Mouse (Mus musculus) mature B cell (primary cell): ENCODE results near the gene Klf13.

Source experiments
- in situ Hi-C: fragments of 300-500 bp; cut with MboI; formaldehyde crosslinking; loops from 2 replicates; pipeline ENCODE4 v1.14.3; 2019

The Klf13 gene

DNA sequence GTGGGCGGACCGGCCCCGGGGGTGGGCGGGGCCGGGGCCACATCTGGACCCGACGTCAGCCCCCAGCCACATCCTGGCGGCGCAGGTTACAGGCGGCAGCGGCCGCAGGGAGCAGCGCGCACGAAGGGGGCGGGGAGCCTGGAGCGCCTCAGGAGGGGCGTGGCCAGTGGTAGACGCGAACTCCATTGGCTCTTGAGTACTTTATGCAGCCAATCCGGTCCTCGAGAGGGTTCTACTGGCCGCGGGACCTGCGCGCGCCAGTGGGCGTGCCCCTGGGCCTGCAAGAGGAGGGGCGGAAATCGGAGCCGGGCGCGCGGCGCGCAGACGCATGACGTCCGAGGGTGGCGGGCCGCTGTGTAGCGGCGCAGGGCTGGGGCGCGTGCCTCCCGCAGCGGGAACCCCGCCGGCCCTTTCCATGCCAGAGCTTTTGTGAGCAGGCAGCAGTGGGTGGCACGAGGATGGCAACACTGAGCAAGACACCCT, at the start of gene Klf13:
Gene Klf13 (minus strand): TSS at position 2 of the 483 bp plus-strand sequence.
- in situ Hi-C loops = no loop called here

DNA sequence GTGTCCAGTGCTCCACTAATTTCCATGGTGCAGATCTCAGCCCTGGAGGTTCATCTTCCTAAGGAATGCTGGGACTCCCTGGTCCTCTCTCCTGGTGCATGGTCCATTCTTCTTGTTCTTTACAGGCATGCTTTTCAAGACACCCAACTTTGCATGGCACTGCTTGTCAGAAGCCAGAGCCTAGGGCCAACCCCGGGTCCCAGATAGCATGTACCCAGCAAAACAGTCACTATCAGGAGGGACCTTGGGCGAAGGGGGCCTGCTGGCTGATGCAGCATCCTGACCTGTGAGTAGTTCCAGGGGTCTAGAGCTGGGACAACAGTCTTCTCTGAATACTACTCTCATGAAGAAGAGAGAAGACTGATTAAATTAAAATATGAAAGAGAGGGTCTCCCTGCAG, 49.7 kb upstream of the Klf13 start:
- in situ Hi-C loops = no loop called here

DNA sequence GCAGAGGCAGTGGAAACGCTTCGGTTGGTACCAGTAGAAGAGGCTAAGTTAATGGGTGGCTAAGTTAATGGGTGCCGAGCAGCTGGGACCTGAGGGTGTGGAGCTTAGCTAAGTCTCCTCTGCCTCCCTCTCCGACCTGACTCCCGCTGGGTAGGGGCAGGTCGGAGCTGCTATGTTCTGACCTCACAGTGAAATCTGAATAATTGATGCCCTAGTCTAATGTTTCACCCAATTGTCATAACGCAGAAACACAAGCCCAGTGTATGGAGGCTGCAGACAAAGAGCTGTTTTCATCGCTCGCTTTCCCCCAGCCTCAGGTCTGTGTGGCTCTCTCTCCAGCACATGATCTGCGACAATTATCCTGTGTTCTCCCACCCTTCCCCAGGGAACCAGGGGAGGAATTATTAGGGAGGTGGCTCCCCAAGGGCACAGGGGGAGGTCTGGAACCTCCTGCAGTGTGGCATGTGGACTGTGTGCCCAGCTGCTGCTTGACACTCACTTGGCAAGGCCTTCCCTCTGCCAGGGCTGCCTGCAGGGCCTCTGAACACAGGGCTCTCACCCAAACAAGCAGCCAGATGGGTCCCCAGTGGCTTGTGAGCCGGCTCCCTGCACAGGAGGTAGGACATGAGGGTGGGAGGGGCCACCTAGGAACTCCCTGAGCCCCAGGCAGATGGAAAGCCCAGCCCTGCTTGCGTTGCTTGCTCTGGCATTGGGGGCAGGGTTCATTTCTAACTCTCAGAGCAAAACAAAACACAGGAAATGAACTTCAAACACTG, 47.9 kb upstream of the Klf13 start:
- in situ Hi-C loops = no loop called here

DNA sequence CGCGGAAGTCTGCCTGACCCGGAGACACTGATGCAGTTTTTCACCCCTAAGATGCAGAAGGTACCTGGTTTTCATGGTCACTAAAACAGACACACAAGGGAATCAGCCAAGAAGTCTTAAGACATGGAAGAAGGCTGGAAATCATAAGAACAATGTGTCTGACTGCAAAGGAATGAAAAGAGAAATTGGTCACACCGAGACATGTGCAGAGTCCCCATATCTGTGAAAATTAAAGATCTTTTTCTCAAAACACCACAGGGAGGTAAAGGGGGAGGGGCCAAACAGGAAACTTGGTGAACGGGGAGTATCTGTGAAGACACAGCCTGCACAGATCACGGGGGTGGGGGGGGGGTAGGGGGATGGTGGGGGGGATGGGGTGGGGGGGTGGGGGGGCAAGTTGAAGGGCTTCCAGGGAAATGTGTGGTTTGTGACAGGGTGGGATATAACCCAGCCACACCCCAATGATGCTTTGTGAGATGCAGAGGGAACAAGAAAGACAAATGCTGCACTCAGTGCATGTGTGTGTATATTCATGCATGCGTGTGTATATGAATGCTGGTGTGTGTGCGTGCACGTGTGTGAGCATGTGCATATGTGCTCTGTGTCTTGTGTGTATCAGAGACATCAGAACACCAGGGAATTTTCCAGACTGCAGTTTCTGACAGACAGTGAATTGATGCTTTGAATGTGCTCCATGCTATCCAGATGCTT, 47.1 kb upstream of the Klf13 start:
- in situ Hi-C loops = no loop called here

DNA sequence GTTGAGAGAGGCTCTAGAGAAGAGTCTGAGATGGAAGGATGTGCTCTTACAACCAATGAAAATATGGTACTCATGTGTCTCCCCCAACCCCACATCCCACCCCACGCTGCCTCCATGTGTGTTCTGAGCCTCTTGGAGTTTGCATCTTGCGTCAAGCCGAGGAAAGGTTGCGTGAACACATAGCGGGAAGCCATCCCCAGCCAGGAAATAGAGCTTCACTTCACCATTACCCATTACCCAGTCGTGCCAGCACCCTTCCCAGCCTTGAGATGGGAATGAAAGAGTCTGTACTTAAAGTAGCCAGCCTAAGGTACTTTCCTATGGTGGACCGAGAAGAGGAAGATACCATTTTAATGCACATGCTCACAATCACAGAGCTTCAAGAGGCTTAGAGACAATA, 46.6 kb upstream of the Klf13 start:
- in situ Hi-C loops = no loop called here

DNA sequence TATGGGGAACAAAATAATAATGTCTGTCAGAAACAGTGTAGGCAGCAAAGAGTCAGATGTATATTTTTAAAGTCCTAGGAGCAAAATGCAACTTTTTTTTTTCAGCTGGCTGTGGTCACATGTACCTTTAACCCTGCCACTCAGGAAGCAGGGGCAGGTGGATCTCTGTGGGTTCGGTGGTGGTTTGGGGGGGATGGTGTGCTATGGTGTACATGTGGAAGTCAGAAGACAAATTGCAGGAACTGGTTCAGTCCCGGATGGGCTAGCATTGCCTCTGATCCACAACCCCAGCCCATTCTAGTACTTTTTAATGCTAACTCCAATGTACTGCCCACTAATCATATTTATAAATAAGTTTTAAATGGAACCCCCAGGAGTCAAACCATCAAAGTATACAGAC, 45.6 kb upstream of the Klf13 start:
- in situ Hi-C loops = no loop called here

DNA sequence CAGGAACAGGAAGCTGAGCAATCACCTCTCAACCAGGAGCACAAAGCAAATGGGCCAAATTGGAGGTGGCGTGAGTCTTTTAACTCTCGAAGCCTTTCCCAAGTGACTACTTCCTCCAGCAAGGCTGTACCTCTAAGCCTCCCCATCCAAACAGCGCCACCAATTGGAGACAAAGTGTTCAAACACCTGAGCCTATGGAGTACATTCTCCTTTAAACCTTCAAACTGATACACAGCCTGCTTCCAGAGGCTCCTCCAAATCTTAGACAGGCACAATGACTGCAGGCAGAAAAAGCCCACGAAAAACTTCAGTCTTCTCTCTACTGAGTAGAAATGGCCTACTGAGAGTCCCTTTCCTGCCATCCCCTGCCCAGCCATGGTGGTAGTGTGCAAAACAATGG, 38.9 kb upstream of the Klf13 start:
- in situ Hi-C loops = no loop called here

DNA sequence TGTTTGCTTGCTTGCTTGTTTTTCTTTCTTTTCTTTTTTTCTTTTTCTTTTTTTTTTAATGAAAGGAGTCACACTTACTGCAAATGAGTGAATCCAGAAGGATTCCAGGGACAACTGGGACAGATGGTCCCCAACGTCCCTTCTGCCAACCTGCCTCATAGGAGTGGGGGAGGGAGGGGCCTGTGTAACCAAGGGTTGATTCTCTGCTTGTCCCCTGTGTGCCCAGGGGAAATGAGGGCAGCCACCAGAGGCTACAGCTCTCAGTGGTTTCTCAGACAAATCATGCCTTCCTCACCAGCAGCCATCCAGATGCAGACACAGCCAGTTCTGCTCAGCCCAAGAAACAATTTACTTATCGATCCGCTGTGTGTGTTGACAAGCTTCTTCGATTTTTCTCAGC, 32.3 kb upstream of the Klf13 start:
- in situ Hi-C loops = no loop called here

DNA sequence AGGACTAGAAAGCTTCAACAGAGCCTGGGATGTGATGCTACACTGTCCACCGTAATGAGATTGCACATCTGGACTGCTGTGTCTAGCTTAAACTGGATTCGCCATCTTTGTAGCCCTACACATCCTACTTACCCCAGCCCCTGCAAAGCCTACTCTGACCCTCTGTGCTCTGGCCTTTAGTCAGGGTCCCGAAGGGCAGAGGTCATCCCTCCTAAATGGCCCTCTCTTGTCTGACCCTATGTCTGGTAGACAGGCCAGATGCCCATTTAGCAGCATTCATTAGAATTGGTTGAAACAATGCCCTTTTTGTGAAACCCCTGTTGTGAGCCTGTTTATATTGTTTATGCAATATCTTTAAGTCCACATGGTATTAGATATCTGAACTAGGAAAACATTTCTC, 31.2 kb upstream of the Klf13 start:
- in situ Hi-C loops = no loop called here

DNA sequence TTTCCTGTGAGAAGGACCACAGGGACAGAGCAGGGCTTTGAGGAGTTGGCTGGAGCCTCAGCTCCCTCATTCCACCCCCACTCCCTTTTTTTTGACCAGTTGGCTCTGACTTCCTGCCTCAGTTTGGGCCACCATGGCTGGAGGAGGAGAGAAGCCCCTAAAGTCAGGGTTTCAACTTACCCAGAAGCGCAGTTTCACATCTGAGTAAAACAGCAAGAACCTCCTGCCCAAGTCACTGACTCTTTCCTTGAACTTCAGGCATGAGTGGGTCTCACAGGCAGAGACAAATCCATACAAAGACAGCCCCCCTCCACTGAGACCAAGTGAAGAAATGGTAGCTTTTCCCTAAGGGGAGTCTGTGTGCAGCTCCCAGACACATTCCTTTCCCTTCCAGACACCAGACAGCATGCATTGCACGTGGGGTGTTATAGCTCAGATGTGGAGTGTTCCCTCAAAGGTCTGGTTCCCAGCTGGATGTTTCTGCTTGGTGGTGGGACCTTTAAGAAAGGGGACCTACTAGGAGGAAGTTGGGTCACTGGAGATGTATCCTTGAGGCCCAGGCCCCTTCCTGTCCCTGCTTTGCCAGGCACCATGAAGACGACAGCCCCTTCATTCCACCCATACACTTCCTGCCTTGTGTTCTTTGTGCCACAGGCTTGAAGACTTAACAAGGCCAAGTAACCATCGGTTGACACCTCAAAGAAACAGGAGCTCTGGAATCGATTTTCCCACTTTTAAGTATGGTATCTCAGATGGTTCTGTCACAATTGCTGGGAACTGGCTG, 27.1 kb upstream of the Klf13 start:
- in situ Hi-C loops = no loop called here

DNA sequence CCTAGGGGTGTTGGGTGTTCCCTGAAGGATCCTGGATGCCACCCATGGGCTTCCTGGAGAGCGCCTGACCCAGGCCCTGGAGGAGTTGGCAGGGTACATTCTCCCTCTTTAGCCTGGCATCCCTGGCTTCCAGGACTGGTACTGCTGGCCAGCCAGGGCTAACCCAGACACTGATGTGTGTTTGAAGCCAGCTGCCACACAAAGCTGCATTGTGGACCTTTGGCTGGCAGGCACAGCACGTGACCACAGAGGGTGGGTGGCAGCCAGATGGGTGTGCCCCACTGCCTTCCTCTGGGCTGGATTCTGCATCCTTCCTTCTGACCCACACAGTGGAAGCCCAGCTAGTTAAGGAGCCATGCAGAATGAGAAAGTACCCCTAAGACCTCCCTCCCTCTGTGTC, 26.4 kb upstream of the Klf13 start:
- in situ Hi-C loops = no loop called here

DNA sequence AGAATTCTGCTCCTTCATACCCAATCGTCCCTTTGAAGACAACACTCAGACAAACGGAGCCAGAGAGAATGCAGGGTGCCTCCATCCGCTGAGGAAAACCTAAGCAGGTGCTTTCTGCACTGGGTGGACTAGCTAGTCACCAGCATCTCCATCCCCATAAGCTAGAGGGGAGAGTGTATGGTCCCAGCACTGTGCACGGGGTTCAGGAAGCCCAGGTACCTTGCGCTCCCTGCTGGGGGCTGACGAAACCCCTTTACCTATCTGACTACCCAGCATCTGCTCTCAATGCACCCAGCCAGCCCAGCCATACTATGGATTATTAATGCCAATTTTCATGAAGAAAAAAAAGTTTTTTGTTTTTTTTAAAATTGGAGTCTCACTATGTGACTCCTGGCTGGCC, 25.4 kb upstream of the Klf13 start:
- in situ Hi-C loops = no loop called here

DNA sequence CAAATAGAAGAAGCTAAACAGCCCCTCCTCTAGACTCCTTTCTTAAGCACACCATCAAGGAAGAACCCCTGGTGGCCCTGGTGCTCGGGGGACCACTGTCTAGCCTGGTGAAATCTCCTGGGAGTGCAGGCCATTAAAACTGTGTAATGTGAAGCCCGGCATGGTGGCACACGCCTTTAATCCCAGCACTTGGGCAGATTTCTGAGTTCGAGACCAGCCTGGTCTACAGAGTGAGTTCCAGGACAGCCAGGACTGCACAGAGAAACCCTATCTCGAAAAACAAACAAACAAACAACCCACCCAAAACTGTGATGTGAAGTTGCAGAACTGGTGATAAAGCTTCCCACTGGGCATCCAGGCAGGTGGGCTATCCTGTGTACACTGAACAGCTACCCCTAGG, 24.9 kb upstream of the Klf13 start:
- in situ Hi-C loops = no loop called here

DNA sequence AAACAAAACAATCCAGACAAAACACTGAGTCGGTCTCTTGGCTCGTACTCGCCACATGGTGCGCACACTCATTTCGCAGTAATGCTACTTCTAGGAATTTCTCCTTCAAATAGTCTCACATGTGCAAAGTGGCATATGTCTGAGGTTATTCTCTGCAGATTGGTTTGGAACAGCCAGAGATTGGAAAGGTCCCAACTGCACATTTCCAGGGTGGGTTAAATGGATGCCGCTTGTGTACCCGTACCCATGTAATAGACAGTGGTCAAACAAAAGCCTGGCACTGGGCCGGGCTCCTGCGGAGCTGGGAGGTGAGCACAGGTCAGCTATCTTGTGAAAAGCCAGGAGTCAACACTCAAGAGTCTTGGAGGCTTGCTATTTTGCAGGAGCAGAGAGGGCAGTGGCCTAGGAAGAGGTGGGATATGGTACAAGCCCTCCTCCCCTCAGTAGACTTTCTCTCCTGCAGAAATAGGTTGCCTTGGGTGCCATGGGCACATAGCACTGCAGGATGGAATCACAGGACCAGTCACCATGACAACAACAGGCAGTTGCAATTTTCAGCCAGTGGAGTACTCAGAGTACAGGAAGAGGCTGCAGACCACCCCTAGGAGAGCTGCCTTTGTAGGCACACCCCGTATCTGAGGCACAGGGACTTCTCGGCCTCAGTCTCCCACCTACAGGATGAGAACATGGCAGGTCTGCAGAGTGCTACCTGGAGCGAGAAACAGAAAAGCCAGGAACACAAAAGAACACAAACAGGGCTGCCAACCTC, 19.3 kb upstream of the Klf13 start:
- in situ Hi-C loops = no loop called here

DNA sequence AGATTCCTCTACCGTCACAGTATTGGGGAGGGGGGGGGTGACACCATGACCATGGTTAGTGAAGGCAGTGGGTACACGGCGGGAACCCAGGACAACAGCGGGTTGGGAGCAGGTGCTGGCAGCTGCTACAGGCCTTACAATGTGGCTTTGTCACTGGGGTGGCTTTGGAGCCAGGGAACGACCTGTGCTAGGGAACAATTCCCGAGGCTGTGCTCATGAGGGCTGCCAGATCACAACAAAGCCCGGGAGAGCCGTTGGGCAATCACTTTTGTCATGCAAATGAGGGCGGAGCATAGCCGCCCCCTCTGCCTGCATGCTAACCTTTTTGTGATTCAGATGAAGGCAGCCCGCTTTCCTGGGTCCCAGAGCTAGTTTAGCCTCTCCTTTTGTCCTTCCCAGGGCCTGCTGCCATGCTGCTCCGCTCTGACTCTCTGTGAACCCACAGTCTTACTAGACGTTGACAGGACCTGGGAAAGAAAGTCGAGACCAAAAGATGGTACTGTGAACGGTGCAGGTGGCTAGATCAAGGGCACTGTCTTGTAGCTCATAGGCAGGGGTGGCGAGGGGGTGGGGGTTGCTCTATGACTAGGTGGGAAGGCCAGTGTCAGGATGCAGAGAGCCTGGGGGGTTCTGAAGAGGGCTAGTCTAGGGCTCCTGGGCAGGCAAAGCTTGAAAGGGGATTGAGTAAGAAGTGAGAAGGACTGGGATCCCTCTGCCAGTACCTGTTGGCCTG, 18.4 kb upstream of the Klf13 start:
- in situ Hi-C loops = no loop called here

DNA sequence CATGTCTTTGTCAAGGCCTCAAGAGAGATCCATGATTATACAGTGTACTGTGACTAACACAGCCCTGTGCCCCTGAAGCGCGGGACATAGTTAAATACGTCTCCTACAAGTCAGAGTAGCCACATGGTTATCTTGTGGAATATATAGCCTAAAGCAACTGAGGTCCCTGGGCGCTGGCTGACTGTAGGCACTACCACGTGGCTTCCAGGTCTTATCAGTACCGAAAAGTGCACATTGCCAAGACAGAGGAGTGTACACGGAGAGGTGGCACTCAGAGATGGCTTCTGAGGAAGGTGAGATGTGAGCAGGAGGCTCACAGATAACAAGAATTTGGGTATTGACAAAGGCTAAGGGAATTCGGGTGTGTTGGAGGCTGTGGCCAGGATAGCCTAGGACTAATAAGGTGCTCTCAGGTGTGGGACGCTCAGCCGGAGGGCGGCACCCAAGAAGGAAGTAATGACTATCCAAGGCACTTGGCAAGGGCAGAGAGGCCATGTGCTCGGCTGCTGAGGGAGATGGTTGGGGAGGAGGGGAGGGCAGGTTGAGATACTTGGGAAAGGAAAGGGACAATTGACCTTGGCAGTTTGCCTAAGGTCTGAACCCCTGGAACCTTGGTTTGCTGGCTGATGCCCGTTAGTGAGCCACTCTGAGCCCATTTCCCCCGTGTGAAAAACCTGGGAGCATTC, 17.6 kb upstream of the Klf13 start:
- in situ Hi-C loops = no loop called here

DNA sequence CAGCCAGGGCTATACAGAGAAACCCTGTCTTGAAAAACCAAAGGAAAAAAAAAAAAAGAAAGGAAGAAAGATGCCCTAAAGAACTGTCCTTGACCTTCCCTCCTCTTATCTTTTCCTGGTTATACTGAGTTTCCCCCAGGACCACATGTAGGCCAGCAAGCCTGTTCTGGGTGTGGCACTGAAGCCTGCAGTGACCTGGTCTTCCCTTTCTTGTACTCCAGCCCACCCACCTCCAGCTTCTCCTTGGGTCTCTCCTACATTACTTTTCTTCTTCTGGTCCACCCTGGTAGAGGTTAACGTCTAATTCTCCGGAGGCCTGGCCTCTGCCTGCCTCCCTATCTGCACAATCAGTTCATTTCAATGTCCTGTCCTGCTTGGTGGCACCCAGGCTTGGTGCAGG, 16.7 kb upstream of the Klf13 start:
- in situ Hi-C loops = no loop called here

DNA sequence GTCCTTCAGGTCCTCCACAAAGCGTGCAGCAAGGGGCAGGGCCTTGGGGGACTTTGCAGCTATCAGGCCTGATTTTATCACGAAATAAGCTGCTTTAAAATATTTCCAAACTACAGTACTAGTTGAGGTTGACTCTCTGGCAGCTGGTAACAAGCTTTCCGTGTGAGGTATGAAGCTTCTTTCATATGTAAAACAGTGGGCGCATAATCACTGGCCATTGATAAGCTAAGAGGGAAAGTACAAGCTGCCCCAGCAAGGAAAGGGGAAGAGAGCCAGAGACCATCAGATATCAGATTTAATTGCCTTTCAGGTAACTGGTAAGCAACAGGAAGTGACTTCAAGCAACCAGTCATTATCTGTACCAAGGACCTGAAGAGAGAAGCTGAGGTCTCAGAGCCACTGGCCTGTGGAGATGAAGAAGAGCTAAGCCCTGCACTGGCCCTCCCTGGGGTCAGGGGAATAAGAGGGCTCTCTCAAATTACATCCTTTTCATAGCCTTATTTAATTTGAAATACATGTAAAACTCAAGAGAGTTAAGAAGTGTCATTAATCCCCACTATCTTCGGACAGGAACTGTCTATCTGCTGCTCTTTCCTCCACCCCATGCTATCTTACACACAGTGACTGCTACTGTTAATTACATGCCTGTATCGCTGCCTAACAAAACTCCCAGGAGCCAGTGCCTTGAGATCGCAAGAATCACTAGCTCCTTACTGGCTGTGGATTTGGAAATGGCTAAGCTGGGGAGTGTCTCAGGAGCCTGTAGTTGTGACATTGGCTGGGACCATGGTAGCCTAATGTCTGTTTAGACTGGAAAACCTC, 13.6 kb upstream of the Klf13 start:
- in situ Hi-C loops = no loop called here

DNA sequence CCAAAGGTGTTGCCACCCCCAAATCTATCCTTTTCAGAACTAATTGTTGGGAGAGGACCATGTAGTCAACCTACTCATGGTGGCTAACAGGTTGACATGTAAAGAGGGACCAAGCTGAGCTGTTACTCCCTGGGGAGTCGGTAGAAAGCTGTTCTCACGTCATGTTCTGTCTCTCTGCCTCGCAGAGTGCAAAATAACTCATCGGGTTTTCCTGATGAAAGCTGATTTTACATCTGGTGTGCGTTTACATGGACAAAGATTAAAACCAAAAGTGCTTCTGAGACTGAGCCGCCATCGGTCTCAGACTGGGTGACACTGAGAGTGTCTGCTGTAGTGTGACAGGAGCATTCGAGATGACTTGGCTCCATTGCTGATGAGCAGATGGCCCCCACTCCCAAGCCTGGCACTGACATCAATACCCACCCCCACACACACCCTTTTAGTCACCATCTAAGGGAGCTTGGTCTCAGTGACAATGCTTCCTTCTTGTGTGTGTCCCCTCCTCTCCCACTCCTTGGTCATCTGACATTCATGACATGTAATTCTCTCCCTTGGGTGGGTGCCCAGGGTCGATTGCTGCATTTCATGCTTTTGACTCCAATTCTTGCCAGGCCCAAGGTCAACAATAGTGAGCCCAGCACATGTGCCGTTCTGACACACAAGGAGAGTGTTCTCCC, 12.4 kb upstream of the Klf13 start:
- in situ Hi-C loops = no loop called here
